Mouse (Mus musculus): ENCODE results near the gene Uqcc1.

DNA sequence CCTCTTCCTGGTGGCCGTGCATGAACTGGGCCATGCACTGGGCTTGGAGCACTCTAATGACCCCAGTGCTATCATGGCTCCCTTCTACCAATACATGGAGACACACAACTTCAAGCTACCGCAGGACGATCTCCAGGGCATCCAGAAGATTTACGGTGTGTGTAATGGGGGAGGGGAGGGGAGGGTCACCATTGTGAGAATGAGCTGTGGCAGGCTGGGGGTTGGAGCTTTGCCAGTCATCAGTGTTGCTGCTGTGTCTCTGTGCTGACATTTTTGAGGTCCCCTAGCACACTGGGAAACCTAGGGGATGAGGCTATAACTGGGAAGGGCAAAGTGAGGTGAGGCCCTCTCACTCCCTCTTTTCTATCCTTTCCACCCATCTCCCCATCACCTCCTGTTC lies 122.7 kb downstream of the Uqcc1 start:
- TF ChIP-seq CTCF (IDR thresholded peaks at IDR 0.05; ENCODE audit: insufficient read depth, low read depth, low read length) = no peak
- TF ChIP-seq POLR2A (IDR thresholded peaks at IDR 0.05; ENCODE audit: insufficient read depth, low read depth, low read length) = no peak
